Mouse (Mus musculus) erythroblast, embryonic 14.5 days (primary cell): Measurements from ENCODE around the gene Mrps36.

Source experiments
- GATA1 ChIP-seq: IDR thresholded peaks from 2 replicates; pipeline ENCODE4 v1.6.1; 2012; ENCODE audit warnings: low read length, inconsistent platforms, mixed read lengths
- TAL1 ChIP-seq: IDR thresholded peaks from 3 replicates; pipeline ENCODE4 v1.6.1; 2012; ENCODE audit warnings: low read length, inconsistent platforms, mixed read lengths

- TF ChIP-seq GATA1, result no peak
- no peak for TF ChIP-seq TAL1
Measured at GRCm38 (mm10) chr13:100789083-100789482, 44.6 kb upstream of the Mrps36 start.
